Mouse (Mus musculus): ENCODE results near the gene Kremen1. TPM values are rescaled to one million over a fixed set of nuclear protein-coding genes. Genes with fewer than 3 reads are reported as not detected.

Kremen1 gene
- polyA plus RNA-seq, 1 experiment from 2014 or later, result 13.3 TPM

DNA sequence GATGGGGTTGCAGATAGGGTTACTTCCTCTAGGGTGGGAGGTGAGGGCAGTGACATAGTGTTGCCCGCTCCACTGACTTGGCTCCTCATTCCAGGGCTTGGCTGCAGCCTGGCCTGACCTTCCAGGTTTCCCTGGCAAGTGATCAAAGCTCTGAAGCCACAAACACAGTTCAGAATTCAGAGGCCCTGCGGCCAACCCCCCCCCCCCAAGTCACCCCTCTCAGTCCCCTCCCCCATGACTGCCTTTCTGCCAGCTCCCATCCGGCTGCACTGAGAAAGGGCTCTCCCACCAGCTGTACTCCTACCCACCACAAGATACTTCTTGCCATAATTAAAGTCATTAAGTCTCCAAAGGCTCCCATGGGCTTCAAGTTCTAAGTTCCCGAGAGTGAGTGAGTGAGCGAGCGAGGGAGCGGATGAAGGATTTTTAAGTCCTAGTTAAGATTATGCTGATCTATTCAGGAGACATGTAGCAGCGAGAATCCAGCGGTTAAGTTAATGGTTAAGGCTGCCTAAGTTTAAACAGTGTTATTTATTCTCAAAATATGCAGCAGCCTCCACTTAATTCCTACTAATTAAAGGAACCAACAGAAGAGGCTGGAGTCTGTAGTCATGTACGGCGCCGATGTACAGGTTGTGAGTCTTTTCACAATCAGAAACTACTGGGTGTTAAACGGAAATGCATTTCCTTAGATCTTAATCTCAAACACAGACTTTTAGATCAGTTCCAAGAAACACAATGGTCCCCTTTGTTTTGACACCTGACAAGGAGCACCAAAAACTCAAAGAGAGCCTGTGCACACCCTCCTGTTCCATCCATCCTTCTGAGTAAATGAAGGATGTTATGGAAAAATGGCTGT is 36.0 kb upstream of the Kremen1 start:
- Histone ChIP-seq H3K9ac (replicated peaks; ENCODE audit: low read depth) (no peak overlapping the region), H3K27me3 (replicated peaks; ENCODE audit: insufficient read depth, low read length) (no peaks in the 10 kb centered on the region), H3K4me3 (ENCODE audit: low read depth, low read length) (no peak overlapping the region), H3K27ac (ENCODE audit: low read length) (peak overlapping the region; percentile 11; the same call in 1 of the 2 replicates), H3K4me2 (replicated peaks; ENCODE audit: low read depth, low read length) (0 out of 2 replicates have a peak overlapping the region, but pooled peaks have one; percentile 0), H3K36me3 (ENCODE audit: insufficient read depth, low read length) (no peaks in the 10 kb centered on the region), H3K9me3 (ENCODE audit: low read length) (no peaks in the 10 kb centered on the region), H3K4me1 (ENCODE audit: insufficient read depth, low read depth, low read length) (peaks cover 7% of the 10 kb centered on the region; the same call in 1 of the 2 replicates)
- DNase-seq (ENCODE audit: low spot score) (peak; percentile 68), ATAC-seq (peak; percentile 84)
- WGBS, result 20% methylated on average over 13 of the region's 13 CpGs
- no peak for TF ChIP-seq CTCF (IDR thresholded peaks at IDR 0.05)
- TF ChIP-seq EP300 (IDR thresholded peaks at IDR 0.05), result no peak

GRCm38 (mm10) chr11:5296576-5297115 is 35.3 kb upstream of the Kremen1 start:
- WGBS, result 27% methylated on average over 2 of the region's 2 CpGs
- TF ChIP-seq EP300 (IDR thresholded peaks at IDR 0.05) (0 out of 2 replicates have a peak, but pooled peaks have one; percentile 18), CTCF (IDR thresholded peaks at IDR 0.05) (no peak)
- H3K4me3 ChIP-seq (ENCODE audit: low read depth, low read length), result no peak overlapping the region
- peaks cover 7% of the 10 kb centered on the region; the same call in 1 of the 2 replicates for H3K4me1 ChIP-seq (ENCODE audit: insufficient read depth, low read depth, low read length)
- ATAC-seq (peak; percentile 80), DNase-seq (ENCODE audit: low spot score) (peak; percentile 55)
- H3K27ac ChIP-seq (ENCODE audit: low read length), result peak overlapping the region; percentile 11
- no peaks in the 10 kb centered on the region for H3K36me3 ChIP-seq (ENCODE audit: insufficient read depth, low read length)
- no peaks in the 10 kb centered on the region for H3K9me3 ChIP-seq (ENCODE audit: low read length)
- H3K9ac ChIP-seq (replicated peaks; ENCODE audit: low read depth), result no peak overlapping the region
- H3K4me2 ChIP-seq (replicated peaks; ENCODE audit: low read depth, low read length), result no peak overlapping the region
- no peaks in the 10 kb centered on the region for H3K27me3 ChIP-seq (replicated peaks; ENCODE audit: insufficient read depth, low read length)

DNA sequence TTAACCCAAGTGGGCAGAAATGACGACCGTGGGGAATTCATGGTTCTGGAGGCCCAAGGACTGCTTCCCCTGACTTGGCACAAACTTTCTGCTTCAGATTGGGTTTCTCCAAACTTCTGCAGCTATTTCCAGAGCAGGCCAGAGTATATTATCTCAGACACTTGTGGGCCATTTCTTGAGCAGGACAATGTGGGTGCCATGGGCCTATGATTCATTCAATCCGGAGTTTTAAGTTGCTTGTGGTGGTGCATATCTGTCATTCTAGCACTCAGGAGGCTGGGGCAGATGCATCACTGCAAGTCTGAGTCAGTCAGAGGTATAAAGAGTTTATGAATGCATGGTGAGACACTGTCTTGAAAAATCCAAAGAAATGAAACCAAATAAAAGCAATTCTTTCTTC is 33.4 kb upstream of the Kremen1 start:
- peaks cover 7% of the 10 kb centered on the region; the same call in 1 of the 2 replicates for H3K4me1 ChIP-seq (ENCODE audit: insufficient read depth, low read depth, low read length)
- DNase-seq (ENCODE audit: low spot score) (no peak), ATAC-seq (no peak)
- WGBS, result 79% methylated on average over 3 of the region's 3 CpGs
- H3K4me2 ChIP-seq (replicated peaks; ENCODE audit: low read depth, low read length), result no peak overlapping the region
- H3K27ac ChIP-seq (ENCODE audit: low read length), result no peak overlapping the region
- H3K4me3 ChIP-seq (ENCODE audit: low read depth, low read length), result no peak overlapping the region
- no peak for TF ChIP-seq CTCF (IDR thresholded peaks at IDR 0.05)
- no peak for TF ChIP-seq EP300 (IDR thresholded peaks at IDR 0.05)
- no peaks in the 10 kb centered on the region for H3K27me3 ChIP-seq (replicated peaks; ENCODE audit: insufficient read depth, low read length)
- no peaks in the 10 kb centered on the region for H3K9me3 ChIP-seq (ENCODE audit: low read length)
- no peaks in the 10 kb centered on the region for H3K36me3 ChIP-seq (ENCODE audit: insufficient read depth, low read length)
- H3K9ac ChIP-seq (replicated peaks; ENCODE audit: low read depth), result no peak overlapping the region

DNA sequence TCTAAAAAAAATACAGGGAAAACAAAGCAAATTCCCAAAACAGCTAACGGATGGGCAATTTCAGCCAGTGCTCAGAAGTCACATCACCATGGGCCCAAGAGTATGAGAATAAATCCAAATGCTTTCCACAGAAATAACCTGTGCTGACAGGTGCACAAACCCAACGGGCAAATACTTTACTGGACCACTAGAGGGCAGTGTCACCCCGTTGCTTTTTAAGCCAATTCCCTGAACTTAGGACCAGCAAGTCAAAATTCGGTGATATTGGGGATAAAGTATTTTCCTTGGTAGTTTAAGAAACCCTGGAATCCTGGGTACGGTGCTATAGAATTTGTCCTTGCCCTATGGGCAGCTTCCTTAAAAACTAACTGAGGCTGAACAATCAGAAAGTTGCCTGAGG is 29.3 kb upstream of the Kremen1 start:
- Histone ChIP-seq H3K4me2 (replicated peaks; ENCODE audit: low read depth, low read length) (no peak overlapping the region), H3K9me3 (ENCODE audit: low read length) (no peaks in the 10 kb centered on the region), H3K27me3 (replicated peaks; ENCODE audit: insufficient read depth, low read length) (no peaks in the 10 kb centered on the region), H3K4me1 (ENCODE audit: insufficient read depth, low read depth, low read length) (no peaks in the 10 kb centered on the region), H3K4me3 (ENCODE audit: low read depth, low read length) (no peak overlapping the region), H3K9ac (replicated peaks; ENCODE audit: low read depth) (no peak overlapping the region), H3K36me3 (ENCODE audit: insufficient read depth, low read length) (0 out of 2 replicates have a peak, but pooled peaks cover 13% of the 10 kb centered on the region), H3K27ac (ENCODE audit: low read length) (no peak overlapping the region)
- ATAC-seq, result 0 out of 2 replicates have a peak, but pooled peaks have one; percentile 25
- 18% methylated on average over 5 of the region's 5 CpGs for WGBS
- TF ChIP-seq EP300 (IDR thresholded peaks at IDR 0.05), result 0 out of 2 replicates have a peak, but pooled peaks have one; percentile 17
- TF ChIP-seq CTCF (IDR thresholded peaks at IDR 0.05), result peak; percentile 95
- DNase-seq (ENCODE audit: low spot score), result peak; percentile 79

DNA sequence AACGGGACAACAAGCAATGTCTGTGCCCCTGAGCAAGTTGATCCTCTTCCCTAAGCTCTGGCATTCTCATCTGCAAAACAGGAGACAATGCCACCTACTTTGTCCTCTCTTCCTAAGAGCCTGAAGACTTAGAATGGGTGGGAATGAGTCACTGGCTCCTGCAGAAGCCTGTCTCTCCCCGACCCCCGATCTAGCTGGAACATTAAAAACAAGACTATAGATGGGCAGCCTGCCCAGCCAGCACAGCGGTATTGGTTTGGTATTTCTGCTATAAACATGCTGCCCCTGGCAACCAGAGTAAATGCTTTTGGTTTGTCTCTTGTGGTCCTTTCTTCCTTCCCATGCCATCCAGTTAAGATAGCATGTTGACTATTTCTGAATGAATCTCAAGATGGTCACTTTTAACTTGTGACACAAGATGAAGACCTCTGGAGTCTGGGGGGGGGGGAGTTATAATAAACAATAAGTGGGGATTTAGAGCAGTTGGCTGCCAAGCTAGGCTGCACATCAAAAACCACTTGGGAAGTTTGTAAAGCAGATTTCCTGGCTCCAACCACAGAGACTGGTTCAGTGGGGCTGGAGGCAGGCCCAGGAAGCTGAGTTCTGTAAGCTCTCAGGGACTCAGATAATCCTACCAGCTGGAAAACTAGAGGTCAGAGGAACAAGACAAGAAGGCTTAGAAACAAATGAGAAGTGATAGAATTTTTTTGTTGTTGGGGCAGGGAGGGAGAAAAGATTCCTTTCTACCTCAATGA is 28.6 kb upstream of the Kremen1 start:
- Histone ChIP-seq H3K9me3 (ENCODE audit: low read length) (no peaks in the 10 kb centered on the region), H3K4me3 (ENCODE audit: low read depth, low read length) (no peak overlapping the region), H3K27me3 (replicated peaks; ENCODE audit: insufficient read depth, low read length) (no peaks in the 10 kb centered on the region), H3K27ac (ENCODE audit: low read length) (no peak overlapping the region), H3K4me1 (ENCODE audit: insufficient read depth, low read depth, low read length) (no peaks in the 10 kb centered on the region), H3K36me3 (ENCODE audit: insufficient read depth, low read length) (0 out of 2 replicates have a peak, but pooled peaks cover 17% of the 10 kb centered on the region), H3K4me2 (replicated peaks; ENCODE audit: low read depth, low read length) (no peak overlapping the region), H3K9ac (replicated peaks; ENCODE audit: low read depth) (no peak overlapping the region)
- no peak for ATAC-seq
- TF ChIP-seq EP300 (IDR thresholded peaks at IDR 0.05), result no peak
- no peak for TF ChIP-seq CTCF (IDR thresholded peaks at IDR 0.05)
- DNase-seq (ENCODE audit: low spot score), result no peak
- 46% methylated on average over 4 of the region's 4 CpGs for WGBS

- 88% methylated on average over 2 of the region's 2 CpGs for WGBS
- H3K9ac ChIP-seq (replicated peaks; ENCODE audit: low read depth), result no peak overlapping the region
- peaks cover 32% of the 10 kb centered on the region for H3K36me3 ChIP-seq (ENCODE audit: insufficient read depth, low read length)
- H3K4me1 ChIP-seq (ENCODE audit: insufficient read depth, low read depth, low read length), result no peaks in the 10 kb centered on the region
- DNase-seq (ENCODE audit: low spot score) (no peak), ATAC-seq (no peak)
- no peak overlapping the region for H3K4me2 ChIP-seq (replicated peaks; ENCODE audit: low read depth, low read length)
- no peak overlapping the region for H3K4me3 ChIP-seq (ENCODE audit: low read depth, low read length)
- H3K9me3 ChIP-seq (ENCODE audit: low read length), result no peaks in the 10 kb centered on the region
- no peak overlapping the region for H3K27ac ChIP-seq (ENCODE audit: low read length)
- no peaks in the 10 kb centered on the region for H3K27me3 ChIP-seq (replicated peaks; ENCODE audit: insufficient read depth, low read length)
- TF ChIP-seq CTCF (IDR thresholded peaks at IDR 0.05), result 0 out of 2 replicates have a peak, but pooled peaks have one; percentile 10
- no peak for TF ChIP-seq EP300 (IDR thresholded peaks at IDR 0.05)
These were observed 22.6 kb upstream of the Kremen1 start for GRCm38 (mm10) chr11:5283987-5284386.
